Mouse (Mus musculus): Measurements from ENCODE around the gene Zfp422.
"Not testable (repeated sequence)": the region's sequence is repeated elsewhere in the genome, so short reads cannot be mapped to it uniquely, and the experiment has no call there.

Zfp422 gene

GRCm38 (mm10) chr6:116647763-116648162, 19.0 kb upstream of the Zfp422 start:
- no peak for DNase-seq

DNA sequence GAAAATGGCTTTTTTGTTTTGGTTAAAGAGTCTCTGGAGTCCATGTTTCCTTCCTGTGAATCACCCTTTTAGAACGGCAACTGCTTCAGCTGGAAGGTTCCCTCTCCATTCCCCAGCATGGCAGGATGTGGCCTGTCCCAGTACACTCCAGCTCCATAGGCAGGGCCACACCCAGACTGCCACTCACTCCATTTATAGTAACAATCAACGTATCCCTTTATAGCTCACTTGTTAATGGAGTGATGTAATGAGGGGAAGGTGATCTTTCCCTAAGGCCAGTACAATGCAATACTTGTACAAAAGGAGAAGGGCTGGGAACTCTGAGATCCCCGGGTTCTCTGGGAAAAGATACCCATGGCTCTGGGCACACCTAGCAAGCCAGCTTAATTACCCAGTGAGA, 15.5 kb upstream of the Zfp422 start:
- DNase-seq: no peak

DNA sequence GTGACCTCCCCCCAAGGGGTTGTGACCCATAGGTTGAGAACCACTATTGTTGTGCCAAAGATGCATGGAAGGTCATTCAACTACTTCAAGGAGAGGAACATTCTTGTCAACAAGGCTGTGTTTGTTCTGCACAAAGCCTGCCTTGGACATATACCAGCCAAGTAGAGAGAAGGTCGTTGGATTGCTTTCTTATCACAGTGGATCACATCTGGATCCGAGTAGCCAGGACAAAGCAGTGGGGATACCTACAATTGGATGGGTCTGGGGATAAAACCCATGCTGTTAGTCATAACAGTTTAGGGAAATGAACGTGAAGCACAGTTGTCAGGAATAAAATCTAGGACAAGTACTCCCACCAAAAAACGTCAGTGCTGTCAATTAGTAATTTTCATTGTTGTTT, 15.1 kb upstream of the Zfp422 start:
- no peak for DNase-seq

- DNase-seq: no peak
These were observed 14.1 kb upstream of the Zfp422 start for GRCm38 (mm10) chr6:116642942-116643341.

DNA sequence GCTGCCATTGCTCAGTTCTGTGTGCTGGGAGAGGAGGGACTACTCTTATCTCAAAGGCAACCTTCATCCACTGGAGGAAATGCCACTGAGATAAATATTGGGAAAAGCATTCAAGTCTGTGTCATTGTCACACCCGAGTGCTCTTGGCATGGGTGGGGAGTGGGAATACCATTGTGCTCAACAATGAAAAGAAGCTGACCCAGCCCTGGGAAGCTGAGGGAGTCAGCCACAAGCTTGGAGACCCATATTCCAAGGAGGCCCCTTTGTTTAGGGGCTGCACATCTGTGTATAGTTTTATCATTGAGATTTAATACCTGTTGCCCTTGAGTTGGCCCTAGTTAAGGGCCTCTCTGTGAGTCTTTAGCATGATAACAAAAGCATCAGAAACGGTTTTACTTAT, 10.9 kb upstream of the Zfp422 start:
- no peak for DNase-seq

- DNase-seq: no peak
These were observed 10.1 kb upstream of the Zfp422 start for GRCm38 (mm10) chr6:116638871-116639270.

DNA sequence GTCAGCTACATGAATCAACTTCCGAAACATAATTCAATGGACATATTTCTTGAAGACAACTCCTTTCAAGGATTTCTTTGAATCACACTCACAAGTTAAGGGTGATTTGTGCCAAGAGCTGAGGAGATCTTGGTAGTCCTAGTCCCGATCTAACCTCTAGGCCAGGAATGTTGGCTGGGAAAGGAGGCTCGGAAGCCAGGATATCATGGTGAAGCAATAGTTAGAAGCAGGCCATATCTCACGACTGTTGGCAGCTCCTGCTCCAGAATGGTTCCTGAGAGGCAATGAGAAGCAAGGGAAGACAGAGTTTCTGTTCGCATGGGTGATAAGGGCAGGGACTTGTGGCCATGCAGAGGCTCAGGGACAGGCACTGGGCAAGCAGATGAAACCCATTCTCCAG, 8.7 kb upstream of the Zfp422 start:
- DNase-seq: no peak

- DNase-seq: no peak
These were observed 7.9 kb upstream of the Zfp422 start for GRCm38 (mm10) chr6:116636581-116637235.

DNA sequence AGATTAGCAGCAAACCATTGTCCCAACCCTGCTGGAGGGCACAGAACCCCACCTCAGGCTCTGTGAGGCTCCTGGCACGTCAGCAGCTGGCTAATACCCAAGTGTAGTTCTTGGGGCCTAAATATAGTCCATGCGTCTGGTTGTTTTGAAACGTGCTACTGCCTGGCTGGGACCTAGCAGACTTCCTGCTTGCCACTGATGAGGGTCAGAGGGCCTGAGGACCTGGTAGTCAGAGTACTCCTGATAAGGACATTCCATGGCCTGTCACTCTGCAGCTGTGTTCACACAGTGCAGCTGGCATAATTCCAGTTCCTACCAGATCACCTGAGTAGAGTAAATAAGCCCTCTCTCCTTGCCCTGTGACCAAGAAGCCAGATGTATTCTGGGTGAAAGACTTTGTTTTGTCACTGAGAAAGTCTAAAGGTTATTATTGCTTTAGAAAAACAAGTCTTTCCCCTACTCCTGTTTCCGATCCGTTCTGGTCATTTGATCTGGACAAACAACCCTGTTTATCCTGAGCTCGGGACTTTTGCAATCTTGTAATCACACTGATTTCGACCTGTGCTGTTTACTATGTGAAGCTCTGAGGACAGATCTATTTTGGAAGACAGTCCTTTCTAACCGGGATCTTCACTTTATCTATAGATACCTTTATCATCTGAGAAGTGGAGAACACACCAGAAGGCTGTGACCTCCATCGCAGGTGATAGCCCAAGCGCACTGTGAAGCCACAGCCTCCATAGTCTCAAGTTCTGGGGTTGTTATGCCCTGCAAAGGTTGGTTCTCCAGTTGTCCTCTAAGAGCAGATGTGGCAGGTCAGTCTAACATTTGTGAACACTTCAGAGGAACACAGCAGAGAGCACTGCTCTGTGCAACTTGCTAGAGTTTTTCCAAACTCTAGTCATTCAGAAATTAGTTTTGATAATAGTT, 6.7 kb upstream of the Zfp422 start:
- peak; percentile 46 for DNase-seq

- no peak for DNase-seq
These were observed 5.2 kb upstream of the Zfp422 start for GRCm38 (mm10) chr6:116633741-116634695.

DNA sequence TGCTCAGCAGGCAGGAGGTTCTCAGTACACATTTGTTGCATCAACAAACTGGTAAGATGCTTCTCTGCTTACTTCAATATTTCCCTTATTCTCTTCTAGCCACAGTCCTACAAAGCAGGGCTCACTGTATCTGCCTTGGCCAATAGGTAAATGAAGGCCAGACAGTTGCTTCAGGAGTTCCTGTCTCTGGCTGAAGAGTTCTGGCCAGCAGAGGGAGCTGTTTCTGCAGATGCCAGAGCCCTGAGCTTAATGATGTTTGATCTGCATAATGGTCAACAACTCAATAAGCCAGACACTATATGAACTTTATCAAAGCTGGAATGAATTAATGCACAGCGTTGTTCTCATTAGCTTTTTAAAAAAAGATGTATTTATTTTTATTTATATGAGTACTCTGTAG, 3.3 kb upstream of the Zfp422 start:
- peak; percentile 75 for DNase-seq

- DNase-seq: no peak
These were observed 967 bp upstream of the Zfp422 start for GRCm38 (mm10) chr6:116629766-116630165.

DNA sequence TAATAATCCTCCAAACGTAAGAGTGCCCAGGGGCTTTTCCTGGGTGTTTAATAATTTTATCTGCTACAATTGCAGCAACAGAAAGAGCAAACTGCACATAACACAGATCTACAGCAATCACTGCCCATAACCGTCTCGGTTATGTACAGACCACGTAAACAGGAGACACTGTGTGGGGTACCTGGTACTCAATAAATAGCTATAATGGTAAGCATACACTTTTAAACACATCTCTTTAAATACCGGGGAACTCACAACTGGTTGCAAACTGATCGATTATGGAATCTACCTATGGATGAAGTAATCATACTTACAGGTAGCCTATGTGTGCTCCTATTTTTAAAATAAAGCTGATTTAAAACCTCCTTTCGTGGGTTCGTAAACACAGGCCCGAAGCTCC, 704 bp downstream of the Zfp422 start:
- no peak for DNase-seq

- DNase-seq: not testable (repeated sequence)
These were observed 2.4 kb downstream of the Zfp422 start for GRCm38 (mm10) chr6:116626417-116626816.

GRCm38 (mm10) chr6:116621318-116622023, 7.3 kb downstream of the Zfp422 start:
- no peak for DNase-seq

DNA sequence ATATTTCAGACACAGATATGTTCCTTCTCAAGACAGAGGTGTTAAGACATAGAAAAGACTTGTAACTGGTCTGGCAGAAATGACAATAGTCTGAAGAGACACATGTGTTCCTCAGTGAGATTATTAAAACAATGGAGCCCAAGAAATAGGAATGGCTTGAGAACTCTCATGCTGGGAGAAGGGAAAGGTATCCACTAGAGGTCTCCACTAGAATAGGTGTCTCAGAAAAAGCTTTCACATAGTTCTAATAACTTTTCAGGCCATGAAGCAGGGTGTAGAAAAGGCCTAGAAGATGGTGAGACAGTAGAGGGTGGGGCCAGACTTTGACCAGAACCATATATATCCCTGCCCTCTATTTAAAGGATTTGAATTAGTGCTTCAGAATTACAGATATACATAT, 10.7 kb downstream of the Zfp422 start:
- DNase-seq: no peak

DNA sequence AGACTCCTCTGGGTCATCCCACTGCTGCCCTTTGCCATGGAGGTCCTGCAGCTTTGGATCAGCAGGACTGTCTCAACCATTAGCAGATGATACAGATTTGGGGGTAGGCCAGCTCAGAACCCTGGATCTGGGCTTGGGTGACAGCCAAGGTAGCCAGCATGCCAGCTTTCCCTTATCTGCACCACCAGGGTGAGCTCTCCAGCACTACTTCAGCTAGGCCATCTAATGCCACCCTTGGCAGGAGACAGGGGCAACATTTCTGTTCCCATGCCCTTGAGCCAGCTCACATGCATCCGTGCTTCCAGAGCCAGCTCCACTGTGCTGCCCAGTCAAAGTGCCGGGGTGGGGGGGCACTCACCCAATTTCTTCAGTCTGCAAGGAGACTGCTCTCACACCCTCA, 13.1 kb downstream of the Zfp422 start:
- DNase-seq: no peak

GRCm38 (mm10) chr6:116607230-116607629, 21.6 kb downstream of the Zfp422 start:
- DNase-seq: no peak

DNA sequence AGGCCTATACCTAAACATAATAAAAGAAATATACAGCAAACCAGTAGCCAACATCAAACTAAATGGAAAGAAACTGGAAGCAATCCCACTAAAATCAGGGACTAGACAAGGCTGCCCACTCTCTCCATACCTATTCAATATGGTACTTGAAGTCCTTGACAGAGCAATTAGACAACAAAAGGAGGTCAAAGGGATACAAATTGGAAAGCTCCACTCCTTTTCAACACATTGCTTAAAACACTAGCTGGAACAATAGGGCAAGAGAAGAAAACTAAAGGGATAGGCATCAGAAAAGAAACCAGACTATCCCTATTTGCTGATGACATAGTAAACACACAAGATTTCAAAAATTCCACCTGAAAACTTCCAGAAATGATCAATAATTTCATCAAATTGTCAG, 27.8 kb downstream of the Zfp422 start:
- DNase-seq: not testable (repeated sequence)

GRCm38 (mm10) chr6:116584095-116584494, 44.7 kb downstream of the Zfp422 start, which contains the start of gene Olfr215:
TSS of gene Olfr215 (minus strand) at chr6:116584195.
- DNase-seq: no peak
